Mouse (Mus musculus): Measurements from ENCODE around the gene Tex264.

GRCm38 (mm10) chr9:106641346-106641745 is 44.4 kb downstream of the Tex264 start:
- TF ChIP-seq CEBPB (IDR thresholded peaks at IDR 0.05; ENCODE audit: low read depth) (peak; percentile 73), CTCF (IDR thresholded peaks at IDR 0.05; ENCODE audit: control insufficient read depth, insufficient read depth, insufficient read length) (no peak)

All from C2C12 (cell line).